9 mouse cellular contexts compared by ENCODE assay signal in genomic region chr15:101056225-101056624, GRCm38 (mm10). TPM values are rescaled to one million over a fixed set of nuclear protein-coding genes. Genes with fewer than 3 reads are reported as not detected.
DNase-seq lines count a peak whose midpoint lies in the region; ATAC-seq and TF ChIP-seq lines count a peak whose summit lies in the region.
"Had no signal": no experiment of that assay in that cellular context is flagged by ENCODE, and none has a peak within 500 bp of the region (broad histone marks: within the 10 kb centered on the region; RNA-seq: fewer than 3 reads in every experiment).

No protein-coding gene starts in this region.

- H3K4me1 ChIP-seq in spleen, adult 2 months (ENCODE audit: control insufficient read depth, insufficient read depth, insufficient read length), result peaks cover 3% of the 10 kb centered on the region; the same call in 1 of the 2 replicates
- H3K4me1 ChIP-seq in hindbrain, embryonic 10.5 days (replicated peaks), result peaks cover 94% of the 10 kb centered on the region
- peaks cover 88% of the 10 kb centered on the region for H3K4me1 ChIP-seq in midbrain, embryonic 10.5 days
- peaks cover 17% of the 10 kb centered on the region for H3K4me1 ChIP-seq in stomach, embryonic 15.5 days

- H3K36me3 ChIP-seq in spleen, adult 2 months (ENCODE audit: control insufficient read depth, insufficient read depth, low read length), result no peaks in the 10 kb centered on the region
- H3K36me3 ChIP-seq in hindbrain, embryonic 10.5 days, result peaks cover 47% of the 10 kb centered on the region
- H3K36me3 ChIP-seq in midbrain, embryonic 10.5 days, result peaks cover 37% of the 10 kb centered on the region
- H3K36me3 ChIP-seq in stomach, embryonic 15.5 days, result no peaks in the 10 kb centered on the region

- no peak overlapping the region for H3K27ac ChIP-seq in spleen, adult 2 months (ENCODE audit: insufficient read depth, low read length)
- no peak overlapping the region for H3K27ac ChIP-seq in hindbrain, embryonic 10.5 days
- no peak overlapping the region for H3K27ac ChIP-seq in layer of hippocampus, adult 2 months
- no peak overlapping the region for H3K27ac ChIP-seq in midbrain, embryonic 10.5 days (replicated peaks)
- H3K27ac ChIP-seq in stomach, embryonic 15.5 days, result no peak overlapping the region

- H3K27me3 ChIP-seq in spleen, adult 2 months (ENCODE audit: control insufficient read depth, insufficient read depth, low read length), result peaks cover 16% of the 10 kb centered on the region
- peaks cover 56% of the 10 kb centered on the region for H3K27me3 ChIP-seq in hindbrain, embryonic 10.5 days (ENCODE audit: insufficient read depth, poor library complexity, severe bottlenecking)
- peaks cover 77% of the 10 kb centered on the region for H3K27me3 ChIP-seq in midbrain, embryonic 10.5 days (ENCODE audit: low read depth, poor library complexity, severe bottlenecking)
- peaks cover 32% of the 10 kb centered on the region for H3K27me3 ChIP-seq in stomach, embryonic 15.5 days (replicated peaks)

- no peak overlapping the region for H3K4me2 ChIP-seq in stomach, embryonic 15.5 days

- WGBS in spleen, adult 2 months, result 36% methylated on average over 10 of the region's 10 CpGs
- WGBS in hindbrain, embryonic 10.5 days, result 42% methylated on average over 10 of the region's 10 CpGs
- WGBS in midbrain, embryonic 10.5 days, result 45% methylated on average over 10 of the region's 10 CpGs
- WGBS in stomach, embryonic 15.5 days, result 48% methylated on average over 10 of the region's 10 CpGs

- TF ChIP-seq POLR2A in spleen, adult 2 months (IDR thresholded peaks at IDR 0.05; ENCODE audit: low read depth, low read length), result no peak

- no peak overlapping the region for H3K4me3 ChIP-seq in spleen, adult 2 months (ENCODE audit: extremely low read depth, insufficient read depth, insufficient read length)
- H3K4me3 ChIP-seq in hindbrain, embryonic 10.5 days, result no peak overlapping the region
- no peak overlapping the region for H3K4me3 ChIP-seq in layer of hippocampus, adult 2 months
- H3K4me3 ChIP-seq in midbrain, embryonic 10.5 days, result no peak overlapping the region
- H3K4me3 ChIP-seq in stomach, embryonic 15.5 days (replicated peaks), result no peak overlapping the region
- H3K4me3 ChIP-seq: megakaryocyte, embryonic 14.5 days had no signal

- ATAC-seq in stomach, embryonic 15.5 days (ENCODE audit: insufficient read depth, low FRiP score, low read depth), result peak; percentile 74
- no peak for ATAC-seq in erythroblast, adult 5-6 weeks (replicated peaks; ENCODE audit: low FRiP score, poor library complexity, severe bottlenecking)

- no peaks in the 10 kb centered on the region for H3K9me3 ChIP-seq in hindbrain, embryonic 10.5 days
- H3K9me3 ChIP-seq in midbrain, embryonic 10.5 days (replicated peaks), result no peaks in the 10 kb centered on the region
- no peaks in the 10 kb centered on the region for H3K9me3 ChIP-seq in stomach, embryonic 15.5 days

- peak; percentile 5; the same call in 1 of the 2 replicates for TF ChIP-seq CTCF in spleen, adult 2 months (IDR thresholded peaks at IDR 0.05; ENCODE audit: extremely low read depth, insufficient read depth, insufficient read length, insufficient replicate concordance)
- peak; percentile 86 for TF ChIP-seq CTCF in layer of hippocampus, adult 2 months (conservative IDR thresholded peaks at IDR 0.05)

- no peak overlapping the region for H3K9ac ChIP-seq in stomach, embryonic 15.5 days

- DNase-seq in spleen, adult 2 months (ENCODE audit: low read depth in 1 of 2, low spot score in 2 of 2), result peak in 1 of 2 experiments; percentile 15
- DNase-seq in spleen, adult 12 weeks (ENCODE audit: low spot score), result no peak
- DNase-seq in embryo, embryonic 10 days (ENCODE audit: low spot score), result peak; percentile 85
- DNase-seq in hindbrain, embryonic 10.5 days (ENCODE audit: low spot score), result peak; percentile 62
- peak; percentile 40 to 64 for DNase-seq in layer of hippocampus, adult 2 months (ENCODE audit: low spot score in 2 of 2)
- DNase-seq in midbrain, embryonic 10.5 days (ENCODE audit: low spot score), result peak; percentile 67

RNA-seq across cellular contexts. Expression of gene Gm47841, which starts 9.0 kb away (rescaled TPM):
- polyA plus RNA-seq in spleen, adult 2 months (2012; rRNA removed), result not detected in 2 replicates
- polyA plus RNA-seq in hindbrain, embryonic 10.5 days (2016; fragmentation: Nextera tagmentation; extraction: Ambion mirVana), result not detected in 2 replicates
- not detected for total RNA-seq in layer of hippocampus, adult 2 months (2021)
- not detected in 2 replicates for polyA plus RNA-seq in midbrain, embryonic 10.5 days (2016; fragmentation: Nextera tagmentation; extraction: Ambion mirVana)
- polyA plus RNA-seq in stomach, embryonic 15.5 days (2015; fragmentation: Nextera tagmentation; extraction: Ambion mirVana), result not detected in 2 replicates
- total RNA-seq in erythroblast, adult 5-6 weeks (2015; ENCODE audit: low replicate concordance), result not detected in 2 replicates
- not detected in 2 replicates for total RNA-seq in erythroblast, adult 5-6 weeks (2017; ENCODE audit: low replicate concordance)

RNA-seq across cellular contexts. Expression of gene Fignl2, which starts 22.1 kb away (rescaled TPM):
- 2.2 and 2.6 TPM in 2 replicates for polyA plus RNA-seq in spleen, adult 2 months (2012; rRNA removed)
- 1.4 TPM in 2 replicates for polyA plus RNA-seq in hindbrain, embryonic 10.5 days (2016; fragmentation: Nextera tagmentation; extraction: Ambion mirVana)
- 1 to 10 TPM; 1.1 to 1.7 TPM for total RNA-seq in layer of hippocampus, adult 2 months (2021)
- 0.88 and 1.7 TPM in 2 replicates for polyA plus RNA-seq in midbrain, embryonic 10.5 days (2016; fragmentation: Nextera tagmentation; extraction: Ambion mirVana)
- 0.19 and 0.21 TPM in 2 replicates for polyA plus RNA-seq in stomach, embryonic 15.5 days (2015; fragmentation: Nextera tagmentation; extraction: Ambion mirVana)
- not detected in 2 replicates for total RNA-seq in erythroblast, adult 5-6 weeks (2015; ENCODE audit: low replicate concordance)
- not detected in 2 replicates for total RNA-seq in erythroblast, adult 5-6 weeks (2017; ENCODE audit: low replicate concordance)

RNA-seq across cellular contexts. Expression of gene Ankrd33, which starts 59.3 kb away (rescaled TPM):
- polyA plus RNA-seq in spleen, adult 2 months (2012; rRNA removed), result not detected in 2 replicates
- not detected in 2 replicates for polyA plus RNA-seq in hindbrain, embryonic 10.5 days (2016; fragmentation: Nextera tagmentation; extraction: Ambion mirVana)
- not detected for total RNA-seq in layer of hippocampus, adult 2 months (2021)
- not detected in 2 replicates for polyA plus RNA-seq in midbrain, embryonic 10.5 days (2016; fragmentation: Nextera tagmentation; extraction: Ambion mirVana)
- polyA plus RNA-seq in stomach, embryonic 15.5 days (2015; fragmentation: Nextera tagmentation; extraction: Ambion mirVana), result not detected in 2 replicates
- not detected in 2 replicates for total RNA-seq in erythroblast, adult 5-6 weeks (2015; ENCODE audit: low replicate concordance)
- total RNA-seq in erythroblast, adult 5-6 weeks (2017; ENCODE audit: low replicate concordance), result not detected in 2 replicates
